15 mouse cellular contexts compared by ENCODE assay signal in genomic region chr1:118756171-118756865, GRCm38 (mm10).
DNase-seq lines count a peak whose midpoint lies in the region; ATAC-seq and TF ChIP-seq lines count a peak whose summit lies in the region.
"Had no signal": no experiment of that assay in that cellular context is flagged by ENCODE, and none has a peak within 500 bp of the region (broad histone marks: within the 10 kb centered on the region; RNA-seq: fewer than 3 reads in every experiment).

No protein-coding gene starts in this region.

- intact Hi-C loops in heart, postnatal 25 days (cut with DNase I), result loop anchor here (5.0 kb wide), 3 partner anchors 189 to 434 kb away; partner anchors contain the start of gene Nifk

- no peaks in the 10 kb centered on the region for H3K36me3 ChIP-seq in heart, embryonic 10.5 days
- H3K36me3 ChIP-seq in midbrain, embryonic 11.5 days (ENCODE audit: control insufficient read depth, insufficient read depth, low read length), result no peaks in the 10 kb centered on the region
- no peaks in the 10 kb centered on the region for H3K36me3 ChIP-seq in midbrain, embryonic 15.5 days (replicated peaks)
- H3K36me3 ChIP-seq in kidney, adult 2 months (ENCODE audit: control insufficient read depth, insufficient read depth, low read length), result no peaks in the 10 kb centered on the region
- H3K36me3 ChIP-seq: hindbrain, embryonic 12.5 days; intestine, embryonic 15.5 days; midbrain, embryonic 10.5 days had no signal

- H3K4me3 ChIP-seq in heart, embryonic 10.5 days, result no peak overlapping the region
- no peak overlapping the region for H3K4me3 ChIP-seq in midbrain, embryonic 11.5 days (ENCODE audit: low read depth, low read length)
- no peak overlapping the region for H3K4me3 ChIP-seq in midbrain, embryonic 15.5 days
- H3K4me3 ChIP-seq in kidney, adult 2 months (ENCODE audit: insufficient read depth, low read depth, low read length), result no peak overlapping the region
- H3K4me3 ChIP-seq: forebrain, embryonic 13.5 days; hindbrain, embryonic 12.5 days; intestine, embryonic 15.5 days; midbrain, embryonic 10.5 days had no signal

- TF ChIP-seq CTCF in kidney, adult 2 months (conservative IDR thresholded peaks at IDR 0.05; ENCODE audit: insufficient read depth, insufficient read length, low read depth, low read length), result no peak

- H3K4me2 ChIP-seq in midbrain, embryonic 11.5 days, result no peak overlapping the region
- H3K4me2 ChIP-seq in midbrain, embryonic 15.5 days, result no peak overlapping the region
- H3K4me2 ChIP-seq: forebrain, embryonic 13.5 days; hindbrain, embryonic 12.5 days; intestine, embryonic 15.5 days had no signal

- no peak overlapping the region for H3K9ac ChIP-seq in midbrain, embryonic 11.5 days (ENCODE audit: low read length)
- no peak overlapping the region for H3K9ac ChIP-seq in midbrain, embryonic 15.5 days
- H3K9ac ChIP-seq: forebrain, embryonic 13.5 days; hindbrain, embryonic 12.5 days; intestine, embryonic 15.5 days had no signal

- H3K27me3 ChIP-seq in heart, embryonic 10.5 days (ENCODE audit: insufficient read depth, poor library complexity, severe bottlenecking), result 0 out of 2 replicates have a peak, but pooled peaks cover 7% of the 10 kb centered on the region
- no peaks in the 10 kb centered on the region for H3K27me3 ChIP-seq in midbrain, embryonic 11.5 days (ENCODE audit: control insufficient read depth, insufficient read depth, low read length)
- H3K27me3 ChIP-seq in midbrain, embryonic 15.5 days (replicated peaks), result no peaks in the 10 kb centered on the region
- H3K27me3 ChIP-seq in kidney, adult 2 months (replicated peaks; ENCODE audit: control insufficient read depth, insufficient read depth, low read length), result no peaks in the 10 kb centered on the region
- H3K27me3 ChIP-seq: forebrain, embryonic 13.5 days; hindbrain, embryonic 12.5 days; intestine, embryonic 15.5 days had no signal

- peaks cover 12% of the 10 kb centered on the region; the same call in 1 of the 2 replicates for H3K4me1 ChIP-seq in heart, embryonic 10.5 days
- no peaks in the 10 kb centered on the region for H3K4me1 ChIP-seq in midbrain, embryonic 11.5 days (ENCODE audit: control insufficient read depth, insufficient read depth, low read length)
- H3K4me1 ChIP-seq in midbrain, embryonic 15.5 days, result no peaks in the 10 kb centered on the region; the same call in 1 of the 2 replicates
- H3K4me1 ChIP-seq in kidney, adult 2 months (ENCODE audit: control insufficient read depth, insufficient read depth, low read length), result peaks cover 7% of the 10 kb centered on the region; the same call in 1 of the 2 replicates
- H3K4me1 ChIP-seq: forebrain, embryonic 13.5 days; hindbrain, embryonic 12.5 days had no signal

- H3K27ac ChIP-seq in heart, embryonic 10.5 days, result peak overlapping the region; percentile 24; the same call in 1 of the 2 replicates
- H3K27ac ChIP-seq in midbrain, embryonic 11.5 days (ENCODE audit: low read depth, low read length), result no peak overlapping the region
- H3K27ac ChIP-seq in midbrain, embryonic 15.5 days, result no peak overlapping the region
- peak overlapping the region; percentile 92 for H3K27ac ChIP-seq in kidney, adult 2 months (ENCODE audit: insufficient read depth, low read depth, low read length)
- H3K27ac ChIP-seq: forebrain, embryonic 13.5 days; hindbrain, embryonic 12.5 days; intestine, embryonic 15.5 days; midbrain, embryonic 10.5 days had no signal

- DNase-seq in heart, embryonic 10.5 days (ENCODE audit: low spot score), result no peak
- no peak for DNase-seq in heart, postnatal 25 days (ENCODE audit: low spot score)
- DNase-seq in midbrain, embryonic 11.5 days (ENCODE audit: low spot score, missing footprints), result peak; percentile 64
- peak; percentile 75 for DNase-seq in kidney, adult 2 months
- peak; percentile 51 to 84 for DNase-seq in kidney, postnatal 25 days
- DNase-seq in layer of hippocampus, adult 9-11 months, result no peak
- DNase-seq in adrenal gland, postnatal 25 days, result no peak
- DNase-seq: cerebellum, adult 18-20 months; heart, adult 11 months; right cerebral cortex, postnatal 14 days had no signal

- no peak for TF ChIP-seq POLR2A in kidney, adult 2 months (IDR thresholded peaks at IDR 0.05; ENCODE audit: low read depth, low read length)

- ATAC-seq in midbrain, embryonic 11.5 days (ENCODE audit: low FRiP score), result no peak
- ATAC-seq in midbrain, embryonic 15.5 days (replicated peaks), result no peak
- ATAC-seq: forebrain, embryonic 13.5 days had no signal

- 41% methylated on average over 9 of the region's 9 CpGs for WGBS in heart, embryonic 10.5 days
- WGBS in midbrain, embryonic 11.5 days, result 63% methylated on average over 9 of the region's 9 CpGs
- 53% methylated on average over 9 of the region's 9 CpGs for WGBS in midbrain, embryonic 15.5 days
- 42% methylated on average over 9 of the region's 9 CpGs for WGBS in kidney, adult 2 months

- H3K9me3 ChIP-seq in heart, embryonic 10.5 days, result no peaks in the 10 kb centered on the region
- no peaks in the 10 kb centered on the region for H3K9me3 ChIP-seq in midbrain, embryonic 11.5 days (ENCODE audit: control insufficient read depth, low read length)
- H3K9me3 ChIP-seq in midbrain, embryonic 15.5 days, result no peaks in the 10 kb centered on the region
- H3K9me3 ChIP-seq: forebrain, embryonic 13.5 days; hindbrain, embryonic 12.5 days; intestine, embryonic 15.5 days; midbrain, embryonic 10.5 days had no signal

Comparison
In these comparisons a context has a peak if more than half of its experiments do, and no peak if none do; other contexts are left out.
1. DNase-seq: peak in midbrain, embryonic 11.5 days (single experiment), kidney, adult 2 months (single experiment) and kidney, postnatal 25 days (2 of 2); none in heart, embryonic 10.5 days (single experiment), heart, postnatal 25 days (single experiment), layer of hippocampus, adult 9-11 months (single experiment) and adrenal gland, postnatal 25 days (single experiment).
2. H3K27ac ChIP-seq: peak in heart, embryonic 10.5 days (single experiment) and kidney, adult 2 months (single experiment); none in midbrain, embryonic 11.5 days (single experiment) and midbrain, embryonic 15.5 days (single experiment).